Mouse (Mus musculus) olfactory bulb, adult 2 months (tissue): ENCODE measurements around the gene Vsnl1.

Source experiments
- CTCF ChIP-seq: fragments of 200-500 bp; IDR thresholded peaks from 2 replicates; pipeline ENCODE4 v1.5.1; 2012; ENCODE audit warnings: low read depth, mild to moderate bottlenecking, low read length, moderate library complexity; ENCODE audit not compliant: insufficient read depth
- POLR2A ChIP-seq: fragments of 200-500 bp; IDR thresholded peaks from 2 replicates; pipeline ENCODE4 v1.6.1; 2012; ENCODE audit warnings: mild to moderate bottlenecking, low read depth, low read length, moderate library complexity; ENCODE audit not compliant: insufficient read depth

- TF ChIP-seq CTCF = no peak
- TF ChIP-seq POLR2A = no peak
Measured at GRCm38 (mm10) chr12:11350895-11351294, 85.5 kb downstream of the Vsnl1 start.
